Mouse (Mus musculus): ENCODE results near the gene Tenm3. TPM values are rescaled to one million over a fixed set of nuclear protein-coding genes. Genes with fewer than 3 reads are reported as not detected.

Tenm3 gene
- total and polyA plus RNA-seq, 2 experiments from 2014 or later, result 25.0 to 160 TPM

DNA sequence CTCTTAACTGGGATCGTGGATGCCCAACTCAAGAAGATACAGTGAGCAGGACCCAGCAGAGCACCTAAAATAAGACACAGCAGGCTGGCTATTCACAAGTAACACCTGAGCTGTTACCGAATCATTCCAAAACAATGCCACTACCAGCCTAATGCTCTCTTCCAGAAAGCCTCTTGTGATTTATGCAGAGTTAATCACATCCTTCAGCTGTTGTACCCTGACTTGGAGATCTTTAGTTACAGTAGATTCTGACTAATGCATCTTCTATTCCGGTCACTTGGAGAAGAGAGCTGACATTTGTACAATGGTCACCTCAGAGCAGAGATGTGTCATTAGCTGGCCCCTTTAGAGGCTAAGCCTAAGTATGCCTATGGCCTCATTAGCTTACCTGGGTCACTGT is 550.0 kb downstream of the Tenm3 start:
- Histone ChIP-seq H3K27ac (ENCODE audit: low read depth, low read length) (no peak overlapping the region), H3K36me3 (ENCODE audit: insufficient read depth, low read length) (peaks cover 3% of the 10 kb centered on the region), H3K4me2 (ENCODE audit: low read depth, low read length, poor library complexity, severe bottlenecking) (no peak overlapping the region), H3K4me3 (ENCODE audit: low read depth, low read length) (no peak overlapping the region), H3K4me1 (ENCODE audit: insufficient read depth, low read length) (no peaks in the 10 kb centered on the region), H3K9ac (replicated peaks; ENCODE audit: low read length, poor library complexity, severe bottlenecking) (no peak overlapping the region), H3K27me3 (ENCODE audit: insufficient read depth, low read length) (no peaks in the 10 kb centered on the region), H3K9me3 (ENCODE audit: low read length) (no peaks in the 10 kb centered on the region)
- ATAC-seq (ENCODE audit: low FRiP score) (no peak), DNase-seq (ENCODE audit: low spot score) (no peak)
- 99% methylated on average over 3 of the region's 3 CpGs for WGBS
- TF ChIP-seq CTCF (IDR thresholded peaks at IDR 0.05), result no peak

- Histone ChIP-seq H3K9ac (replicated peaks; ENCODE audit: low read length, poor library complexity, severe bottlenecking) (no peak overlapping the region), H3K4me2 (ENCODE audit: low read depth, low read length, poor library complexity, severe bottlenecking) (no peak overlapping the region), H3K27me3 (ENCODE audit: insufficient read depth, low read length) (no peaks in the 10 kb centered on the region), H3K4me1 (ENCODE audit: insufficient read depth, low read length) (no peaks in the 10 kb centered on the region), H3K36me3 (ENCODE audit: insufficient read depth, low read length) (0 out of 2 replicates have a peak, but pooled peaks cover 3% of the 10 kb centered on the region), H3K9me3 (ENCODE audit: low read length) (no peaks in the 10 kb centered on the region), H3K4me3 (ENCODE audit: low read depth, low read length) (no peak overlapping the region), H3K27ac (ENCODE audit: low read depth, low read length) (no peak overlapping the region)
- ATAC-seq (ENCODE audit: low FRiP score) (no peak), DNase-seq (ENCODE audit: low spot score) (no peak)
- no peak for TF ChIP-seq CTCF (IDR thresholded peaks at IDR 0.05)
- 70% methylated on average over 10 of the region's 10 CpGs for WGBS
Measured at GRCm38 (mm10) chr8:48285432-48285831, 558.3 kb downstream of the Tenm3 start.

GRCm38 (mm10) chr8:48281855-48282254 is 561.9 kb downstream of the Tenm3 start:
- no peaks in the 10 kb centered on the region for H3K9me3 ChIP-seq (ENCODE audit: low read length)
- H3K4me2 ChIP-seq (ENCODE audit: low read depth, low read length, poor library complexity, severe bottlenecking), result no peak overlapping the region
- H3K36me3 ChIP-seq (ENCODE audit: insufficient read depth, low read length), result no peaks in the 10 kb centered on the region
- H3K27ac ChIP-seq (ENCODE audit: low read depth, low read length), result no peak overlapping the region
- no peaks in the 10 kb centered on the region for H3K4me1 ChIP-seq (ENCODE audit: insufficient read depth, low read length)
- H3K9ac ChIP-seq (replicated peaks; ENCODE audit: low read length, poor library complexity, severe bottlenecking), result no peak overlapping the region
- 93% methylated on average over 11 of the region's 11 CpGs for whole genome bisulfite sequencing
- ATAC-seq (ENCODE audit: low FRiP score) (no peak), DNase-seq (ENCODE audit: low spot score) (no peak)
- no peaks in the 10 kb centered on the region for H3K27me3 ChIP-seq (ENCODE audit: insufficient read depth, low read length)
- no peak overlapping the region for H3K4me3 ChIP-seq (ENCODE audit: low read depth, low read length)
- TF ChIP-seq CTCF (IDR thresholded peaks at IDR 0.05), result no peak

DNA sequence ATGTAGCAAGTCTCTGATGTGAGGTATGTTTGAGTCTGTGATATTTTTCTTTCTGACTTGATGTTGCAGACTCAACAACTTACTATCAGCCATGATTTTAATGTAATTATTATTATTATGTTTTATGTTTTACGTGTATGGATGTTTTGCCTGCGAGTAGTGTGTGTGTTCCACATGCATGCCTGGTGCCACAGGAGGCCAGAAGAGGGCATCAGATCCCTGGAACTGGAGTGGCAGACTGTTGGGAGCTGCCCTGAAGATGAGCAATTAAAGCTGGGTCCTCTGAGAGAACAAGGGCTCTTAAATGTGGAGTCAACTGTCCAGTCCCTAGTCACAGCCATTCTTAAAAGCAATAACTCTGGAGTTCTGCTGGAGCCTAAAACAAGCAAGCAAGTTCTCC is 564.4 kb downstream of the Tenm3 start:
- Histone ChIP-seq H3K27ac (ENCODE audit: low read depth, low read length) (no peak overlapping the region), H3K4me2 (ENCODE audit: low read depth, low read length, poor library complexity, severe bottlenecking) (no peak overlapping the region), H3K36me3 (ENCODE audit: insufficient read depth, low read length) (peaks cover 9% of the 10 kb centered on the region; the same call in 1 of the 2 replicates), H3K9ac (replicated peaks; ENCODE audit: low read length, poor library complexity, severe bottlenecking) (no peak overlapping the region), H3K4me3 (ENCODE audit: low read depth, low read length) (no peak overlapping the region), H3K9me3 (ENCODE audit: low read length) (no peaks in the 10 kb centered on the region), H3K27me3 (ENCODE audit: insufficient read depth, low read length) (no peaks in the 10 kb centered on the region), H3K4me1 (ENCODE audit: insufficient read depth, low read length) (no peaks in the 10 kb centered on the region)
- DNase-seq (ENCODE audit: low spot score) (no peak), ATAC-seq (ENCODE audit: low FRiP score) (no peak)
- WGBS, result 94% methylated on average over 2 of the region's 2 CpGs
- peak; percentile 59 for TF ChIP-seq CTCF (IDR thresholded peaks at IDR 0.05)

DNA sequence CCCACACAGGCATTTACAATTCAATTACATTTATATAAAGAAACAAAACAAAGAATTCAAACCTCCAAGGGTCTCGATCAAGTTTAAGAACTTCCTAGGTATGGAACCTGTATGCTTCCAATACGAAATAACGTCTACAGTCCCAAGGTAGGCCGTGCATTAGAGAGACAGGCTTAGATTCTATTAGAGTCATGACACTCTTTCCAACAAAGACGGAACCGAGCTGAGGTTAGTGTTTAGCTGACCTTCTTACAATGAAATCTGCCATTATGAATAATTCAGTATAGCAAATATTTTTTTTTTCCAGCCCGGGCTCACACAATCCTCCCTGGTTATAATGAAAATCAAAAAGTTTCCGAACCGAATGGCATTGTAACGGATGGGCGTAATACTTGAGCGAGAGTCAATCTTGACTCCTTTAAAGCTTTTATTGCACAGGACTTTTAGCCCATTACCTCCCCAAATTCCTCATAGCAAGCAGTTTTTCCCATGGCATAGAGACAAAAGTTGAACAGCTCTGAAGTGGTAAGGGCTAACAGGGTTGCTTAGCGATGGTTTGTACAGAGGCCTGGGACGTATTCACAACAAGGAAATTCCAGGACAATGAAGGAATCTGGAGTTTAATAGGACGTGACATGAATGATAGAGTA is 565.6 kb downstream of the Tenm3 start:
- no peak overlapping the region for H3K9ac ChIP-seq (replicated peaks; ENCODE audit: low read length, poor library complexity, severe bottlenecking)
- TF ChIP-seq CTCF (IDR thresholded peaks at IDR 0.05), result no peak
- no peak overlapping the region for H3K4me2 ChIP-seq (ENCODE audit: low read depth, low read length, poor library complexity, severe bottlenecking)
- no peak overlapping the region for H3K27ac ChIP-seq (ENCODE audit: low read depth, low read length)
- peaks cover 9% of the 10 kb centered on the region; the same call in 1 of the 2 replicates for H3K36me3 ChIP-seq (ENCODE audit: insufficient read depth, low read length)
- H3K4me3 ChIP-seq (ENCODE audit: low read depth, low read length), result no peak overlapping the region
- peak; percentile 59 for DNase-seq (ENCODE audit: low spot score)
- no peak for ATAC-seq (ENCODE audit: low FRiP score)
- no peaks in the 10 kb centered on the region for H3K9me3 ChIP-seq (ENCODE audit: low read length)
- H3K4me1 ChIP-seq (ENCODE audit: insufficient read depth, low read length), result no peaks in the 10 kb centered on the region
- 36% methylated on average over 15 of the region's 15 CpGs for WGBS
- H3K27me3 ChIP-seq (ENCODE audit: insufficient read depth, low read length), result no peaks in the 10 kb centered on the region

- Histone ChIP-seq H3K9ac (replicated peaks; ENCODE audit: low read length, poor library complexity, severe bottlenecking) (no peak overlapping the region), H3K9me3 (ENCODE audit: low read length) (no peaks in the 10 kb centered on the region), H3K36me3 (ENCODE audit: insufficient read depth, low read length) (peaks cover 9% of the 10 kb centered on the region; the same call in 1 of the 2 replicates), H3K27me3 (ENCODE audit: insufficient read depth, low read length) (no peaks in the 10 kb centered on the region), H3K4me1 (ENCODE audit: insufficient read depth, low read length) (no peaks in the 10 kb centered on the region), H3K27ac (ENCODE audit: low read depth, low read length) (no peak overlapping the region), H3K4me2 (ENCODE audit: low read depth, low read length, poor library complexity, severe bottlenecking) (no peak overlapping the region), H3K4me3 (ENCODE audit: low read depth, low read length) (no peak overlapping the region)
- no peak for DNase-seq (ENCODE audit: low spot score)
- 75% methylated on average over 11 of the region's 11 CpGs for WGBS
- no peak for TF ChIP-seq CTCF (IDR thresholded peaks at IDR 0.05)
- no peak for ATAC-seq (ENCODE audit: low FRiP score)
Measured at GRCm38 (mm10) chr8:48275066-48275465, 568.7 kb downstream of the Tenm3 start.
